Mouse (Mus musculus) intestine, postnatal 0 days (tissue): ENCODE results near the gene Atp8b2. TPM values are rescaled to one million over a fixed set of nuclear protein-coding genes. Genes with fewer than 3 reads are reported as not detected.

Experiments
- ATAC-seq: fragments of 200-750 bp; cut with Nextera tagmentation; 2 replicates; pipeline ENCODE4 v1.8.0; 2017; ENCODE audit warnings: mild to moderate bottlenecking, moderate TSS enrichment, moderate library complexity
- H3K27ac ChIP-seq: fragments of 300-500 bp; sonication (generic); 2 replicates; pipeline ENCODE4 v1.5.1; 2014; ENCODE audit warnings: mild to moderate bottlenecking, low read depth, low read length, moderate library complexity
- H3K27me3 ChIP-seq: fragments of 300-500 bp; sonication (generic); replicated peaks from 2 replicates; pipeline ENCODE4 v1.6.1; 2014; ENCODE audit warnings: low read length, mixed read lengths; ENCODE audit not compliant: control insufficient read depth, insufficient read depth
- H3K36me3 ChIP-seq: fragments of 300-500 bp; sonication (generic); 2 replicates; pipeline ENCODE4 v1.6.1; 2014; ENCODE audit warnings: mild to moderate bottlenecking, moderate library complexity; ENCODE audit not compliant: control insufficient read depth, insufficient read depth
- H3K4me1 ChIP-seq: fragments of 300-500 bp; sonication (generic); replicated peaks from 2 replicates; pipeline ENCODE4 v1.6.1; 2014; ENCODE audit warnings: antibody characterized with exemption, low read length, mixed read lengths; ENCODE audit not compliant: control insufficient read depth, insufficient read depth
- H3K4me2 ChIP-seq: fragments of 300-500 bp; sonication (generic); replicated peaks from 2 replicates; pipeline ENCODE4 v1.6.1; 2014; ENCODE audit warnings: low read depth, mild to moderate bottlenecking, moderate library complexity
- H3K4me3 ChIP-seq: fragments of 300-500 bp; sonication (generic); 2 replicates; pipeline ENCODE4 v1.5.1; 2014; ENCODE audit warnings: low read depth, low read length
- H3K9ac ChIP-seq: fragments of 300-500 bp; sonication (generic); 2 replicates; pipeline ENCODE4 v1.6.1; 2014; ENCODE audit warnings: mild to moderate bottlenecking, low read depth, low read length
- H3K9me3 ChIP-seq: fragments of 300-500 bp; sonication (generic); 2 replicates; pipeline ENCODE4 v1.6.1; 2016; ENCODE audit warnings: mixed run types; ENCODE audit not compliant: control insufficient read depth
- CTCF ChIP-seq: sonication (generic); IDR thresholded peaks from 2 replicates; pipeline ENCODE4 v1.5.1; 2016; ENCODE audit warnings: low read depth, mild to moderate bottlenecking, control low read depth, antibody characterized with exemption, moderate library complexity
- WGBS: fragments of 180-500 bp; shearing (Covaris S2); extraction: QIAGEN DNeasy Blood & Tissue Kit; methylation state at CpG from one replicate; pipeline ENCODE4 v1.1.7; 2014; 5-methylcytosine and 5-hydroxymethylcytosine counted together
- polyA plus RNA-seq: library from polyadenylated mRNA; unstranded; fragments of >200 nt; fragmentation: Nextera tagmentation; extraction: Ambion mirVana; gene quantifications from 2 replicates; pipeline ENCODE4 v1.2.1, GENCODE M21; 2015

Atp8b2 gene
- polyA plus RNA-seq, 1 experiment from 2014 or later: 2.4 TPM

DNA sequence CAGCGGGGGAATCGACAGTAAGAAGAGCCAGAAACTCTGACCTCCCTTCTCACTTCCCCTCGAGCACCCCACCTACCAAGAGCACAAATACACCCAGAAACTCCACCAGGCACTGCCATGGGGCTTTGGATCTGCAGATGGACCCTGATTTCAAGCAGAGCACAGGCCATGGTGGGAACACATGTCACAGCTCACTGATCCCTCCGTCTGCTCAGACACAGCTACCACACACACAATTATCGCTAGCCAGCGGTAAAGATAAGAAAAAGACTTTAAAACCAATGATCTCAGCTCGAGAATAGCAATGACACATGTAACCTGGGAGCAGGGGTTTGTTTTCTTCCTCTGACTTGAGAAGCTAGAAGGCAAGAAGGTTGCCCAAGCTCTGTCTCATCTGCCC, 5.2 kb upstream of the Atp8b2 start:
- WGBS: 50% methylated on average over 7 of the region's 7 CpGs
- Histone ChIP-seq H3K4me2 (no peak overlapping the region), H3K9me3 (no peaks in the 10 kb centered on the region)

DNA sequence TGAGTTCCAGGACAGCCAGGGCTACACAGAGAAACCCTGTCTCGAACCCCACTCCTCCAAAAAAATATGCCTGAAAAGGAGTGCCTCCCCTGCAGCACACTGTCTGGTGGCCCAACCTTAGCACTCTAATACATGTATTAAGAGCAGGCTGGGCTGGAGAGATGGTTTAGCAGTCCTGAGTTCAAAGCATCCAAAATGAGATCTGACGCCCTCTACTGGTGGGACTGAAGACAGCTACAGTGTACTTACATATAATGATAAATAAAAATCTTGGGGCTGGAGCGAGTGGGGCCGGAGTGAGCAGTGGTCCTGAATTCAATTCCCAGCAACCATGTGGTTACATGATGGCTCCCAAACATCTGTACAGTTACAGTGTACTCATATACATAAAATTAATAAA, 3.6 kb upstream of the Atp8b2 start:
- no peak overlapping the region for H3K9ac ChIP-seq
- WGBS: 74% methylated on average over 4 of the region's 4 CpGs
- no peaks in the 10 kb centered on the region; the same call in 1 of the 2 replicates for H3K4me1 ChIP-seq
- no peak for ATAC-seq
- no peaks in the 10 kb centered on the region for H3K36me3 ChIP-seq
- peaks cover 12% of the 10 kb centered on the region for H3K27me3 ChIP-seq
- H3K9me3 ChIP-seq: no peaks in the 10 kb centered on the region
- peak; percentile 54 for TF ChIP-seq CTCF
- H3K4me3 ChIP-seq: no peak overlapping the region
- no peak overlapping the region for H3K27ac ChIP-seq
- no peak overlapping the region for H3K4me2 ChIP-seq

More for the DNA sequence above, 5.2 kb upstream of the Atp8b2 start:
- Histone ChIP-seq H3K4me3 (no peak overlapping the region), H3K4me1 (no peaks in the 10 kb centered on the region), H3K9ac (no peak overlapping the region), H3K36me3 (no peaks in the 10 kb centered on the region), H3K27me3 (no peaks in the 10 kb centered on the region), H3K27ac (no peak overlapping the region)
- no peak for ATAC-seq
- no peak for TF ChIP-seq CTCF

DNA sequence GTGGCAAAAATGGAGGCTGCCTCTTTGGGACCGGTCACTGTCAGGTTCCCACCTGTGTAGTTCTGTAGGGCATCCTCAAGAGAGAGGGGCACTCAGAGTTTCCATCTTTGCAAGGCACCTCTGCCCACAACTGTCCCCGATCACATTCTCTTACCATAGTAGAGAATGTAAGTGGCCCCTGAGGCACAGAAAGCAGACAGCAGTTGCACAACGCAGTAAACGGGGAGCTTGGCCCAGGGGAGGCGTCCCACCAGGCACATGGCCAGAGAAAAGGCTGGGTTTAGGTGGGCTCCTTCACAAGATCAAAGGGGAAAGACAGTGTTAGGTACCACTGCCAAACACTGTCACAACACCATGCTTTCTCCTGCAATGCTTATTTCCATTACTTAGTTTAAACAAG, 2.7 kb upstream of the Atp8b2 start:
- Histone ChIP-seq H3K4me1 (no peaks in the 10 kb centered on the region; the same call in 1 of the 2 replicates), H3K27ac (no peak overlapping the region), H3K9ac (no peak overlapping the region), H3K9me3 (no peaks in the 10 kb centered on the region), H3K4me2 (no peak overlapping the region), H3K36me3 (no peaks in the 10 kb centered on the region), H3K27me3 (peaks cover 13% of the 10 kb centered on the region), H3K4me3 (no peak overlapping the region)
- 88% methylated on average over 5 of the region's 5 CpGs for WGBS
- ATAC-seq: no peak
- TF ChIP-seq CTCF: no peak

DNA sequence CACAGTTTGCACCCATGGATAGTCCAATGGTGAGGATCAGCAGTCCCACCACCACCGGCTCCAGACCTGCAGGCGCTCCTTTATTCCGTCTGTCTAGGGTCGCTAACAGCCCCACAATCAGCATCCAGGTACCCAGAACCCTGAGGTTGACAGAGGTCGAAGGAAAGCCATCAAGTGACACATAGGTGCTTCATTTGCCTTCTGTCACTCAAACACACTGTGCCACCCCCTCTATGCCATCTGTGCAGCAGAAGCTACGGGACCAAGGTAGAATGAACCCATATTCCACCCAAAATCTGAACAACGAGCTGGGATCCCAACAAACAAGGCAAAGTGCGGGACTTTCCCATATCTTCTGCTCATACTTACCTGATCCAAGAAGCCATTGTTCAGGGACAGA, 2.2 kb upstream of the Atp8b2 start:
- H3K4me3 ChIP-seq: no peak overlapping the region
- H3K4me2 ChIP-seq: no peak overlapping the region
- H3K9me3 ChIP-seq: no peaks in the 10 kb centered on the region
- H3K27me3 ChIP-seq: peaks cover 13% of the 10 kb centered on the region
- TF ChIP-seq CTCF: no peak
- no peaks in the 10 kb centered on the region for H3K36me3 ChIP-seq
- no peak overlapping the region for H3K27ac ChIP-seq
- H3K9ac ChIP-seq: no peak overlapping the region
- H3K4me1 ChIP-seq: no peaks in the 10 kb centered on the region; the same call in 1 of the 2 replicates
- WGBS: 96% methylated on average over 8 of the region's 8 CpGs
- ATAC-seq: no peak

DNA sequence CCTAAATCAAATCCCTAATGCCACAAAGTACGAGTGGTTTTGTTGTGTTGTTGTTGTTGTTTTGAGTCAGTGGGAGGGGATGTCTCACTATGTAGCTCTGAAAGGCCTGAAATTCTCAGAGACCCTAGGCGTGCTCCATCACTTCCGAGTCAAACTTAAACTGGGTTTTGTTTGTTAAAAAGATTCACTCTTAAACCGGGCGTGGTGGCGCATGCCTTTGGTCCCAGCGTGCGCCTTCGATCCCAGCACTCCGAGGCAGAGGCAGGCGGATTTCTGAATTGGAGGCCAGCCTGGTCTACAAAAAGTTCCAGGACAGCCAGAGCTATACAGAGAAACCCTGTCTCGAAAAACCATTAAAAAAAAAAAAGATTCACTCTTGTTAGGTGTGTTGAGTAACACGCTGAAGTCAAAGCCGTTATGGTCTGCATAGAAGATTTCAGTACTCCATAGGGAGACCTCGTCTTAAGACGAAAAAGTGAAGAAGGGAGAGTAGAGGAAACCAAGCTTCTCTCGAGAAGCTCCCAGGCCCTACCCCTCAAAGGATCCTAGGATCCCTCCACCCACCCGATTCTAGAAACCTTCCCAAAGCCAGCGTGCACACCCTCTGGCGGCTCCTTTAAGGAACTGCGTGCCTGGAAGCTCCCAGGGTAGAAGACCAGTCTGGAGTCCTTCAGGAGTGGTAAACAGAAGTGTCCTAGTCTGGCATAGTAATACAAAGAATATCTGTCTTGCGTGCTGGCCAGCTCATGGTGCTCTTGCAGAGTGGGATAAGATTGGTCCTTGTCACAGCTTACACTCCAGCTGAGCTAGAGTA, 825 bp upstream of the Atp8b2 start:
- 21% methylated on average over 22 of the region's 22 CpGs for WGBS
- peak; percentile 86 for TF ChIP-seq CTCF
- Histone ChIP-seq H3K4me3 (peak overlapping the region; percentile 80), H3K4me1 (no peaks in the 10 kb centered on the region; the same call in 1 of the 2 replicates), H3K4me2 (peak overlapping the region; percentile 89), H3K27ac (peak overlapping the region; percentile 89), H3K36me3 (no peaks in the 10 kb centered on the region), H3K27me3 (peaks cover 13% of the 10 kb centered on the region), H3K9me3 (no peaks in the 10 kb centered on the region), H3K9ac (peak overlapping the region; percentile 71)
- ATAC-seq: no peak

DNA sequence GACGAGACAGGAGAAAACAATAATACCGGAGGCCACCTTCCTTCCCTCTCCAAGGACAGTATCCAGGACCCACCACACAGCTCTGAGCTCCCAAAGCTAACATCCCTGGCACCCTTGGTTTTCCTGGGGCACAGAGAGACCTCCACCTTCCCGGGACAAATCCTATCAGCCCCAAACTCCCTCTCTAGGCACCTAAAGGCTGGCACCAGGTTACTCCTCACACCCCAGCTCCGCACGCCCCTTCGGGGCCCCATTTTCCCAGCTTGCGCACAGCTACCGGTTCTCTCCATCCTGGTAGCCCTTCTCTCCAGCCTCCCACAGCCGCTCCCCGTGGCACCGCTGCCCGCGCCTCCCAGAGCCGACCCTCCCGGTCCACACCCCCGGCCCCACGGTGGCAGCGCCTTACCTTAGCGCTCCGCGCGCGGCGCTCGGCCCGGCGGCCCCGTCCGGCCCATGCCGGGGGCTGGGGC, 522 bp downstream of the Atp8b2 start:
- Histone ChIP-seq H3K27ac (peak overlapping the region; percentile 89), H3K27me3 (peaks cover 13% of the 10 kb centered on the region), H3K9ac (peak overlapping the region; percentile 71), H3K4me3 (peak overlapping the region; percentile 80), H3K36me3 (peaks cover 5% of the 10 kb centered on the region), H3K4me1 (no peaks in the 10 kb centered on the region; the same call in 1 of the 2 replicates), H3K9me3 (no peaks in the 10 kb centered on the region), H3K4me2 (peak overlapping the region; percentile 89)
- no peak for ATAC-seq
- 1% methylated on average over 29 of the region's 30 CpGs for WGBS
- no peak for TF ChIP-seq CTCF
